Mouse (Mus musculus): Measurements from ENCODE around the gene Skiv2l.
"Not testable (repeated sequence)": the region's sequence is repeated elsewhere in the genome, so short reads cannot be mapped to it uniquely, and the experiment has no call there.

DNA sequence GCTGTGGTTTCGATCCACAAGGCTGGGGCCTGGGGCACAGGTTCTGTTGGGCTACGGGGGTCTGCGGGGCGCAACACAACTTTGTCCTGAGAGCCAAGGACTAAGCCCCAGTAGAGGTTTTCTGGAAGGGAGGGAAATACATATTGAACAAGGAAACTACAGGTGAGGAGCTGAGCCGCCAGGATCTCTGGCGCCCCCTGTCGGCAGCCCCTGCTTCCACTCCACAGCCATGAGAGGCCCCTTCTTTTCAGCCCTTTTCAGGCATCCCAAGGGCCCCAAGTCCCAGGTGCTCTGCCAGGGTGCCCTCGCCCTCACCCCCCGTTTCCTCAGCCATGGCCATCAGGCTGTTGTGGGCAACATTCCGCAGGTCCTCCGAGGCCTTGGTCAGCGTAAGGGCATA lies 36.3 kb downstream of the Skiv2l start:
- TF ChIP-seq E2F4 (IDR thresholded peaks at IDR 0.05; ENCODE audit: insufficient read depth); POLR2A (IDR thresholded peaks at IDR 0.05; ENCODE audit: insufficient read length, low read depth); MAX (IDR thresholded peaks at IDR 0.05; ENCODE audit: low read depth); POLR2AphosphoS2 (IDR thresholded peaks at IDR 0.05; ENCODE audit: insufficient read length, low read depth): not testable (repeated sequence)
